Mouse (Mus musculus): Measurements from ENCODE around the gene Ganab. TPM values are rescaled to one million over a fixed set of nuclear protein-coding genes. Genes with fewer than 3 reads are reported as not detected.
A peak's percentile ranks its signal among the peaks of the same experiment; 100 is the strongest.

Ganab gene
- polyA plus RNA-seq, 1 experiment from 2014 or later, result 114 TPM

GRCm38 (mm10) chr19:8936736-8937135, 38.9 kb downstream of the Ganab start:
- 90% methylated on average over 2 of the region's 2 CpGs for WGBS
- no peak overlapping the region for H3K4me3 ChIP-seq (ENCODE audit: low read length)

GRCm38 (mm10) chr19:8940526-8941133, 42.8 kb downstream of the Ganab start:
- ATAC-seq (ENCODE audit: low FRiP score, low TSS enrichment), result no peak
- peak overlapping the region; percentile 97; the same call in 1 of the 2 replicates for H3K4me3 ChIP-seq (ENCODE audit: low read length)
- no peaks in the 10 kb centered on the region for H3K27me3 ChIP-seq (ENCODE audit: control insufficient read depth, insufficient read depth, low read length)
- no peaks in the 10 kb centered on the region for H3K9me3 ChIP-seq (ENCODE audit: control insufficient read depth, low read length)
- H3K4me2 ChIP-seq (replicated peaks; ENCODE audit: low read depth, low read length), result peak overlapping the region; percentile 60; the same call in 1 of the 2 replicates
- peak overlapping the region; percentile 99; the same call in 1 of the 2 replicates for H3K27ac ChIP-seq (ENCODE audit: low read depth, low read length)
- WGBS, result 76% methylated on average over 15 of the region's 15 CpGs
- H3K4me1 ChIP-seq (ENCODE audit: control insufficient read depth, insufficient read depth, low read length), result peaks cover 23% of the 10 kb centered on the region
- peak overlapping the region; percentile 99 for H3K9ac ChIP-seq (ENCODE audit: low read depth, low read length)
- peaks cover 40% of the 10 kb centered on the region for H3K36me3 ChIP-seq (ENCODE audit: control insufficient read depth, insufficient read depth, low read length)

More at GRCm38 (mm10) chr19:8936736-8937135, 38.9 kb downstream of the Ganab start:
- Histone ChIP-seq H3K4me1 (ENCODE audit: control insufficient read depth, insufficient read depth, low read length) (peaks cover 4% of the 10 kb centered on the region; the same call in 1 of the 2 replicates), H3K27ac (ENCODE audit: low read depth, low read length) (no peak overlapping the region), H3K4me2 (replicated peaks; ENCODE audit: low read depth, low read length) (no peak overlapping the region), H3K27me3 (ENCODE audit: control insufficient read depth, insufficient read depth, low read length) (no peaks in the 10 kb centered on the region), H3K9me3 (ENCODE audit: control insufficient read depth, low read length) (no peaks in the 10 kb centered on the region), H3K9ac (ENCODE audit: low read depth, low read length) (no peak overlapping the region), H3K36me3 (ENCODE audit: control insufficient read depth, insufficient read depth, low read length) (peaks cover 48% of the 10 kb centered on the region)
- no peak for ATAC-seq (ENCODE audit: low FRiP score, low TSS enrichment)

GRCm38 (mm10) chr19:8941136-8941514, 43.3 kb downstream of the Ganab start:
- H3K4me3 ChIP-seq (ENCODE audit: low read length), result peak overlapping the region; percentile 97
- peak overlapping the region; percentile 60 for H3K4me2 ChIP-seq (replicated peaks; ENCODE audit: low read depth, low read length)
- H3K4me1 ChIP-seq (ENCODE audit: control insufficient read depth, insufficient read depth, low read length), result peaks cover 23% of the 10 kb centered on the region
- 22% methylated on average over 10 of the region's 10 CpGs for WGBS
- no peaks in the 10 kb centered on the region for H3K27me3 ChIP-seq (ENCODE audit: control insufficient read depth, insufficient read depth, low read length)
- H3K27ac ChIP-seq (ENCODE audit: low read depth, low read length), result peak overlapping the region; percentile 99
- peak; percentile 29 for ATAC-seq (ENCODE audit: low FRiP score, low TSS enrichment)
- H3K36me3 ChIP-seq (ENCODE audit: control insufficient read depth, insufficient read depth, low read length), result peaks cover 43% of the 10 kb centered on the region
- no peaks in the 10 kb centered on the region for H3K9me3 ChIP-seq (ENCODE audit: control insufficient read depth, low read length)
- peak overlapping the region; percentile 99 for H3K9ac ChIP-seq (ENCODE audit: low read depth, low read length)

- Histone ChIP-seq H3K36me3 (ENCODE audit: control insufficient read depth, insufficient read depth, low read length) (peaks cover 48% of the 10 kb centered on the region), H3K4me3 (ENCODE audit: low read length) (peak within 1 kb of the TSS; percentile 97), H3K4me1 (ENCODE audit: control insufficient read depth, insufficient read depth, low read length) (peaks cover 23% of the 10 kb centered on the region), H3K4me2 (replicated peaks; ENCODE audit: low read depth, low read length) (peak within 1 kb of the TSS; percentile 60), H3K27me3 (ENCODE audit: control insufficient read depth, insufficient read depth, low read length) (no peaks in the 10 kb centered on the region), H3K27ac (ENCODE audit: low read depth, low read length) (peak within 1 kb of the TSS; percentile 99), H3K9ac (ENCODE audit: low read depth, low read length) (peak within 1 kb of the TSS; percentile 99), H3K9me3 (ENCODE audit: control insufficient read depth, low read length) (no peaks in the 10 kb centered on the region)
- ATAC-seq (ENCODE audit: low FRiP score, low TSS enrichment), result peak; percentile 95
- under 1% methylated on average over 64 of the region's 64 CpGs for WGBS
Observed at GRCm38 (mm10) chr19:8941515-8942217, 43.8 kb downstream of the Ganab start, which contains the start of gene Mta2. TSS of gene Mta2 (plus strand) at chr19:8941875.

- Histone ChIP-seq H3K4me2 (replicated peaks; ENCODE audit: low read depth, low read length) (peak overlapping the region; percentile 60), H3K36me3 (ENCODE audit: control insufficient read depth, insufficient read depth, low read length) (peaks cover 50% of the 10 kb centered on the region), H3K27ac (ENCODE audit: low read depth, low read length) (peak overlapping the region; percentile 99), H3K4me3 (ENCODE audit: low read length) (peak overlapping the region; percentile 97), H3K9me3 (ENCODE audit: control insufficient read depth, low read length) (no peaks in the 10 kb centered on the region), H3K9ac (ENCODE audit: low read depth, low read length) (peak overlapping the region; percentile 99), H3K4me1 (ENCODE audit: control insufficient read depth, insufficient read depth, low read length) (peaks cover 23% of the 10 kb centered on the region), H3K27me3 (ENCODE audit: control insufficient read depth, insufficient read depth, low read length) (no peaks in the 10 kb centered on the region)
- ATAC-seq (ENCODE audit: low FRiP score, low TSS enrichment), result peak; percentile 59
- WGBS, result under 1% methylated on average over 46 of the region's 46 CpGs
Observed at GRCm38 (mm10) chr19:8942276-8942964, 44.5 kb downstream of the Ganab start.

GRCm38 (mm10) chr19:8943047-8943446, 45.2 kb downstream of the Ganab start:
- H3K9ac ChIP-seq (ENCODE audit: low read depth, low read length), result peak overlapping the region; percentile 99
- H3K4me3 ChIP-seq (ENCODE audit: low read length), result peak overlapping the region; percentile 97
- 60% methylated on average over 2 of the region's 2 CpGs for WGBS
- no peaks in the 10 kb centered on the region for H3K9me3 ChIP-seq (ENCODE audit: control insufficient read depth, low read length)
- H3K27ac ChIP-seq (ENCODE audit: low read depth, low read length), result no peak overlapping the region; the same call in 1 of the 2 replicates
- peak overlapping the region; percentile 60 for H3K4me2 ChIP-seq (replicated peaks; ENCODE audit: low read depth, low read length)
- ATAC-seq (ENCODE audit: low FRiP score, low TSS enrichment), result no peak
- peaks cover 51% of the 10 kb centered on the region for H3K36me3 ChIP-seq (ENCODE audit: control insufficient read depth, insufficient read depth, low read length)
- H3K4me1 ChIP-seq (ENCODE audit: control insufficient read depth, insufficient read depth, low read length), result peaks cover 23% of the 10 kb centered on the region
- H3K27me3 ChIP-seq (ENCODE audit: control insufficient read depth, insufficient read depth, low read length), result no peaks in the 10 kb centered on the region

GRCm38 (mm10) chr19:8944062-8944461, 46.2 kb downstream of the Ganab start:
- Histone ChIP-seq H3K9me3 (ENCODE audit: control insufficient read depth, low read length) (no peaks in the 10 kb centered on the region), H3K4me3 (ENCODE audit: low read length) (peak overlapping the region; percentile 97), H3K36me3 (ENCODE audit: control insufficient read depth, insufficient read depth, low read length) (peaks cover 54% of the 10 kb centered on the region), H3K9ac (ENCODE audit: low read depth, low read length) (peak overlapping the region; percentile 42; the same call in 1 of the 2 replicates), H3K27ac (ENCODE audit: low read depth, low read length) (peak overlapping the region; percentile 19; the same call in 1 of the 2 replicates), H3K4me1 (ENCODE audit: control insufficient read depth, insufficient read depth, low read length) (peaks cover 23% of the 10 kb centered on the region), H3K27me3 (ENCODE audit: control insufficient read depth, insufficient read depth, low read length) (no peaks in the 10 kb centered on the region), H3K4me2 (replicated peaks; ENCODE audit: low read depth, low read length) (peak overlapping the region; percentile 60; the same call in 1 of the 2 replicates)
- no peak for ATAC-seq (ENCODE audit: low FRiP score, low TSS enrichment)
- WGBS, result 66% methylated on average over 5 of the region's 5 CpGs

GRCm38 (mm10) chr19:8944750-8945149, 46.9 kb downstream of the Ganab start:
- peaks cover 23% of the 10 kb centered on the region for H3K4me1 ChIP-seq (ENCODE audit: control insufficient read depth, insufficient read depth, low read length)
- H3K9ac ChIP-seq (ENCODE audit: low read depth, low read length), result peak overlapping the region; percentile 19; the same call in 1 of the 2 replicates
- H3K36me3 ChIP-seq (ENCODE audit: control insufficient read depth, insufficient read depth, low read length), result peaks cover 58% of the 10 kb centered on the region
- H3K4me3 ChIP-seq (ENCODE audit: low read length), result peak overlapping the region; percentile 12
- H3K27ac ChIP-seq (ENCODE audit: low read depth, low read length), result no peak overlapping the region
- 29% methylated on average over 5 of the region's 5 CpGs for WGBS
- peak overlapping the region; percentile 60 for H3K4me2 ChIP-seq (replicated peaks; ENCODE audit: low read depth, low read length)
- no peaks in the 10 kb centered on the region for H3K9me3 ChIP-seq (ENCODE audit: control insufficient read depth, low read length)
- no peak for ATAC-seq (ENCODE audit: low FRiP score, low TSS enrichment)
- no peaks in the 10 kb centered on the region for H3K27me3 ChIP-seq (ENCODE audit: control insufficient read depth, insufficient read depth, low read length)

Measured in kidney, embryonic 14.5 days (tissue).